Mouse (Mus musculus) liver, embryonic 16.5 days (tissue): ENCODE measurements around the gene Pigg. TPM values are rescaled to one million over a fixed set of nuclear protein-coding genes. Genes with fewer than 3 reads are reported as not detected.

ENCODE experiments used
- ATAC-seq: fragments of 200-750 bp; cut with Nextera tagmentation; 2 replicates; pipeline ENCODE4 v1.8.0; 2017; ENCODE audit warnings: low read depth, mild to moderate bottlenecking, moderate number of reproducible peaks, moderate library complexity
- H3K27ac ChIP-seq: fragments of 300-500 bp; sonication (generic); 2 replicates; pipeline ENCODE4 v1.5.1; 2014; ENCODE audit warnings: mild to moderate bottlenecking, low read length
- H3K27me3 ChIP-seq: fragments of 300-500 bp; sonication (generic); 2 replicates; pipeline ENCODE4 v1.6.1; 2014; ENCODE audit warnings: low read depth, low read length, mixed read lengths; ENCODE audit not compliant: control insufficient read depth, insufficient read depth
- H3K36me3 ChIP-seq: fragments of 300-500 bp; sonication (generic); 2 replicates; pipeline ENCODE4 v1.6.1; 2014; ENCODE audit warnings: mild to moderate bottlenecking; ENCODE audit not compliant: control insufficient read depth, insufficient read depth
- H3K4me1 ChIP-seq: fragments of 300-500 bp; sonication (generic); 2 replicates; pipeline ENCODE4 v1.6.1; 2014; ENCODE audit warnings: low read depth, low read length, mixed read lengths; ENCODE audit not compliant: control insufficient read depth
- H3K4me2 ChIP-seq: fragments of 300-500 bp; sonication (generic); 2 replicates; pipeline ENCODE4 v1.6.1; 2014; ENCODE audit warnings: low read depth, low read length, mixed read lengths
- H3K4me3 ChIP-seq: fragments of 300-500 bp; sonication (generic); 2 replicates; pipeline ENCODE4 v1.5.1; 2014; ENCODE audit warnings: low read depth, mild to moderate bottlenecking, low read length
- H3K9ac ChIP-seq: fragments of 300-500 bp; sonication (generic); 2 replicates; pipeline ENCODE4 v1.6.1; 2014; ENCODE audit warnings: low read depth, low read length
- H3K9me3 ChIP-seq: fragments of 300-500 bp; sonication (generic); replicated peaks from 2 replicates; pipeline ENCODE4 v1.6.1; 2016; ENCODE audit warnings: low read length; ENCODE audit not compliant: control insufficient read depth
- WGBS: fragments of 180-500 bp; shearing (Covaris S2); extraction: QIAGEN DNeasy Blood & Tissue Kit; methylation state at CpG from one replicate; pipeline ENCODE4 v1.1.7; 2014; ENCODE audit not compliant: insufficient replicate concordance; 5-methylcytosine and 5-hydroxymethylcytosine counted together
- polyA plus RNA-seq: library from polyadenylated mRNA; unstranded; fragments of >200 nt; fragmentation: Nextera tagmentation; extraction: Ambion mirVana; gene quantifications from 2 replicates; pipeline ENCODE4 v1.2.1, GENCODE M21; 2015

The Pigg gene
- polyA plus RNA-seq, 1 experiment from 2014 or later = 2.8 TPM

- peak; percentile 47; the same call in 1 of the 2 replicates for ATAC-seq
- H3K27me3 ChIP-seq = no peaks in the 10 kb centered on the region
- H3K4me2 ChIP-seq = no peak overlapping the region
- H3K36me3 ChIP-seq = no peaks in the 10 kb centered on the region
- no peaks in the 10 kb centered on the region for H3K9me3 ChIP-seq
- no peaks in the 10 kb centered on the region; the same call in 1 of the 2 replicates for H3K4me1 ChIP-seq
- WGBS = 27% methylated on average over 10 of the region's 10 CpGs
- H3K4me3 ChIP-seq = no peak overlapping the region
- no peak overlapping the region for H3K9ac ChIP-seq
- H3K27ac ChIP-seq = no peak overlapping the region
Observed at GRCm38 (mm10) chr5:108345313-108346071, 33.1 kb downstream of the Pigg start.

GRCm38 (mm10) chr5:108347843-108348242 lies 35.4 kb downstream of the Pigg start:
- H3K4me3 ChIP-seq = no peak overlapping the region
- no peaks in the 10 kb centered on the region; the same call in 1 of the 2 replicates for H3K4me1 ChIP-seq
- H3K4me2 ChIP-seq = no peak overlapping the region
- no peaks in the 10 kb centered on the region for H3K27me3 ChIP-seq
- H3K27ac ChIP-seq = no peak overlapping the region
- H3K36me3 ChIP-seq = no peaks in the 10 kb centered on the region
- no peak overlapping the region for H3K9ac ChIP-seq
- WGBS = 68% methylated on average over 6 of the region's 6 CpGs
- H3K9me3 ChIP-seq = no peaks in the 10 kb centered on the region
- no peak for ATAC-seq

- no peak for ATAC-seq
- Histone ChIP-seq H3K27ac (no peak overlapping the region), H3K4me1 (no peaks in the 10 kb centered on the region; the same call in 1 of the 2 replicates), H3K36me3 (no peaks in the 10 kb centered on the region), H3K9me3 (no peaks in the 10 kb centered on the region), H3K4me2 (no peak overlapping the region), H3K9ac (no peak overlapping the region), H3K4me3 (no peak overlapping the region), H3K27me3 (no peaks in the 10 kb centered on the region)
- WGBS = 77% methylated on average over 9 of the region's 9 CpGs
Observed at GRCm38 (mm10) chr5:108349511-108350148, 37.2 kb downstream of the Pigg start.

DNA sequence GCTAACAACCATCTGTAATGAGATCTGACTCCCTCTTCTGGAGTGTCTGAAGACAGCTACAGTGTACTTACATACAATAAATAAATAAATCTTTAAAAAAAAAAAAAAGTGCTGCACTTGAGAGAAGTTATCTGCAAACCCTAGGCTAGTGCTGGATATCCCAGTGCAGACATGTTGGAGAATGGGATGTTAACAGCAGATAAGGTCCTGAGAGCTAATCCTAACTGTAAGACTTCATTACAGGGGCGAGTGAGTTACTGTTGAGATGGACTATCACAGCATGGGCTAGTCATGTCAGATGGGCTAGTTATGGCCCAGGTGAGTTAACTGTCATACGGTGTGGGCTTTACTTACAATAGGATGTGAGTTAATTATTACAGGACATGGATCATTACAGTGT lies 41.6 kb downstream of the Pigg start:
- no peaks in the 10 kb centered on the region for H3K36me3 ChIP-seq
- no peak overlapping the region for H3K27ac ChIP-seq
- no peak overlapping the region for H3K9ac ChIP-seq
- H3K4me2 ChIP-seq = no peak overlapping the region
- no peaks in the 10 kb centered on the region for H3K4me1 ChIP-seq
- H3K9me3 ChIP-seq = no peaks in the 10 kb centered on the region
- H3K27me3 ChIP-seq = no peaks in the 10 kb centered on the region
- no peak for ATAC-seq
- 41% methylated on average over 2 of the region's 2 CpGs for WGBS
- no peak overlapping the region for H3K4me3 ChIP-seq

DNA sequence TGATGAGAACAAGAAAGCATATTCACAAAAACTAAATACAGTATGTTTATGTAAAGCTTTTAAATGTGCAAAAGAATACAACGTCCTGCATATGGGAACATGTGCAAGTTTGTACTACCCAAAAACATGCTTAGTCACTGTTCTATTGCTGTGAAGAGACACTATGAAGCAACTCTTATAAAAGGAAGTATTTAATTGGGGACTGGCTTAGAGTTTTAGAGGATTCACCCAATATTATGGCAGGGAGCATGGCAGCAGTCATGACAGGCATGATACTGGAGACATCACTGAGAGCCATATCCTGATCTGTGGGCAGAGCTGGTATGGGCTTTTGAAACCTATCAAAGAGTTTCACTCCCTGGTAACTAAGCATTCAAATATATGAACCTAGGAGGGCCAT lies 45.5 kb downstream of the Pigg start:
- no peak for ATAC-seq
- no peak overlapping the region for H3K4me2 ChIP-seq
- WGBS = 65% methylated on average over 1 of the region's 1 CpGs
- H3K9me3 ChIP-seq = no peaks in the 10 kb centered on the region
- no peak overlapping the region for H3K27ac ChIP-seq
- no peaks in the 10 kb centered on the region for H3K4me1 ChIP-seq
- no peaks in the 10 kb centered on the region for H3K36me3 ChIP-seq
- no peak overlapping the region for H3K9ac ChIP-seq
- no peaks in the 10 kb centered on the region for H3K27me3 ChIP-seq
- no peak overlapping the region for H3K4me3 ChIP-seq

GRCm38 (mm10) chr5:108359491-108359890 lies 47.1 kb downstream of the Pigg start:
- no peak for ATAC-seq
- Histone ChIP-seq H3K36me3 (no peaks in the 10 kb centered on the region), H3K4me3 (no peak overlapping the region), H3K4me2 (no peak overlapping the region), H3K27ac (no peak overlapping the region), H3K9me3 (no peaks in the 10 kb centered on the region), H3K4me1 (no peaks in the 10 kb centered on the region), H3K9ac (no peak overlapping the region), H3K27me3 (peaks cover 9% of the 10 kb centered on the region)
- 77% methylated on average over 9 of the region's 9 CpGs for WGBS

- H3K27me3 ChIP-seq = peaks cover 16% of the 10 kb centered on the region
- H3K36me3 ChIP-seq = no peaks in the 10 kb centered on the region
- no peak overlapping the region for H3K9ac ChIP-seq
- no peak for ATAC-seq
- H3K4me1 ChIP-seq = no peaks in the 10 kb centered on the region
- no peak overlapping the region for H3K4me2 ChIP-seq
- H3K9me3 ChIP-seq = no peaks in the 10 kb centered on the region
- H3K4me3 ChIP-seq = no peak overlapping the region
- no peak overlapping the region for H3K27ac ChIP-seq
- 50% methylated on average over 4 of the region's 4 CpGs for WGBS
Observed at GRCm38 (mm10) chr5:108360211-108360610, 47.8 kb downstream of the Pigg start.

GRCm38 (mm10) chr5:108362330-108362729 lies 49.9 kb downstream of the Pigg start:
- no peaks in the 10 kb centered on the region for H3K9me3 ChIP-seq
- no peak overlapping the region for H3K4me3 ChIP-seq
- no peaks in the 10 kb centered on the region for H3K36me3 ChIP-seq
- 23% methylated on average over 3 of the region's 3 CpGs for WGBS
- H3K27me3 ChIP-seq = peaks cover 36% of the 10 kb centered on the region
- H3K9ac ChIP-seq = no peak overlapping the region
- no peaks in the 10 kb centered on the region; the same call in 1 of the 2 replicates for H3K4me1 ChIP-seq
- no peak overlapping the region for H3K4me2 ChIP-seq
- no peak for ATAC-seq
- H3K27ac ChIP-seq = no peak overlapping the region

GRCm38 (mm10) chr5:108366328-108366983 lies 54.0 kb downstream of the Pigg start:
- ATAC-seq = 0 out of 2 replicates have a peak, but pooled peaks have one; percentile 9

More at GRCm38 (mm10) chr5:108366328-108366983, 54.0 kb downstream of the Pigg start:
- Histone ChIP-seq H3K4me3 (peak overlapping the region; percentile 51), H3K9me3 (no peaks in the 10 kb centered on the region), H3K27me3 (peaks cover 75% of the 10 kb centered on the region), H3K36me3 (no peaks in the 10 kb centered on the region), H3K27ac (no peak overlapping the region), H3K4me1 (peaks cover 5% of the 10 kb centered on the region), H3K4me2 (peak overlapping the region; percentile 65), H3K9ac (no peak overlapping the region)
- 3% methylated on average over 54 of the region's 60 CpGs for WGBS
